Mouse (Mus musculus) liver (tissue): ENCODE measurements around the gene Ccdc93.

Source experiments
- DNase-seq: peaks from one replicate; pipeline ENCODE4 v3.0.0-alpha.2; 2020; ENCODE audit warnings: mixed read lengths

Gene Ccdc93

GRCm38 (mm10) chr1:121448166-121448565 lies 17.3 kb downstream of the Ccdc93 start:
- no peak for DNase-seq

GRCm38 (mm10) chr1:121451009-121451408 lies 20.2 kb downstream of the Ccdc93 start:
- no peak for DNase-seq

- no peak for DNase-seq
These were observed 21.6 kb downstream of the Ccdc93 start for GRCm38 (mm10) chr1:121452498-121452897.

- no peak for DNase-seq
These were observed 22.2 kb downstream of the Ccdc93 start for GRCm38 (mm10) chr1:121453053-121453452.

GRCm38 (mm10) chr1:121454951-121455350 lies 24.1 kb downstream of the Ccdc93 start:
- DNase-seq = no peak

- no peak for DNase-seq
These were observed 29.2 kb downstream of the Ccdc93 start for GRCm38 (mm10) chr1:121460077-121460476.

DNA sequence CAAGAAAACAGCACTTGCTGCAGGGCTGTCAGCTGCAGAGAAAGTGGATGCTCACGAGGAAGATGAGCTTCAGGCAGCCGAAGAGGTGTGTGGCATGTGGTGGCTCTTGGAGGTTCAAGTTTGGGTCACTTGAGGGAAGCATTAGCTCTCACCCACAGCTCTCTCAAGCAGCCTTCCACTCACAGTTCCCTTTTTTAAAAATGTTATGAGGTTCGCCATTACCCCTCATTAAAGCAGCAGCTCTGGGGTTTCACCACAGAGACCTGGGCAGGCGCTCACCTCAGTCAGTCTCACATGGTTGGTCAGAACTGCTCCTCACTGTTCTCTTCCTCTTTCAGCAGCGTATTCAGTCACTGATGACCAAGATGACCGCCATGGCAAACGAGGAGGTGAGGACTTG lies 31.0 kb downstream of the Ccdc93 start:
- DNase-seq = no peak

DNA sequence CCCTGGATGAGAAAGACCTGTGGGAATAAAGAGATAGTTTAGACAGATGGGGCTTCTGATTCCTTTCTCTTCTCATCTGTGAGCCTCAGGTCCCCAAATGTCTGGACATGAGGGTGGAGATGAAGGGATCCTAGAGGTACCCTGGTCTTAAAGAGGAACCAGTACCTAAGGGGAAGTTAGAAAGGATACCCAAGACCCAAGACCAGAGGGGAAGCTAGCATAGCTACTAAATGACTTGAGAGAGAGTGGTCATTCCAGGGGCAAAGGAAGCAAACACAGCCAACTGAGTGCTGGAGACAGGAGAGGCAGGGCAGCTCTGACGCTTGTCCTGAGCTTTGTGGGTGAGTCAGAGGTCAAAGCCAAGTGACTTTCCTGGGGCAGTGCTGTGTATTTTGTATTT lies 31.8 kb downstream of the Ccdc93 start:
- no peak for DNase-seq

- DNase-seq = no peak
These were observed 33.0 kb downstream of the Ccdc93 start for GRCm38 (mm10) chr1:121463806-121464205.

- DNase-seq = no peak
These were observed 35.4 kb downstream of the Ccdc93 start for GRCm38 (mm10) chr1:121466276-121466675.

GRCm38 (mm10) chr1:121468271-121468670 lies 37.4 kb downstream of the Ccdc93 start:
- no peak for DNase-seq

GRCm38 (mm10) chr1:121471503-121471902 lies 40.7 kb downstream of the Ccdc93 start:
- DNase-seq = no peak

GRCm38 (mm10) chr1:121477716-121478115 lies 46.9 kb downstream of the Ccdc93 start:
- DNase-seq = no peak

GRCm38 (mm10) chr1:121478284-121478980 lies 47.6 kb downstream of the Ccdc93 start:
- peak; percentile 21 for DNase-seq

DNA sequence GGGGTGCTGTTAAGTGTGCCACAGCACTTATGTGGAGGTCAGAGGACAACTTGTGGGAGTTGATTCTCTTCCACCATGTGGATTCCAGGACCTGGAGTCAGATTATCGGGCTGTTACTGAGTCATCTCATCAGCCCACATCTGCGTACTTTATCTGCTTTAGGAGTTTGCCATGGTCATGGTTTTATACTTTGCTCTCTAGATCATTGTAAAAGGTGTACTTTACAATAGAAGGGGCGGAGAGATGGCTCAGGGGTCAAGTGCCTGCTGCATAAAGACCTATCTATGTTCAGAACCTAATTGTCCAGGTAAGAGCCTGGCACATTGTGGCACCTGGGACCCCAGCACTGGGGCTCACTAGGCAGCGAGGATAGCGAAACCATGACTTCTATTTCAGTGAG lies 48.6 kb downstream of the Ccdc93 start:
- DNase-seq = no peak

- no peak for DNase-seq
These were observed 52.2 kb downstream of the Ccdc93 start for GRCm38 (mm10) chr1:121483091-121483490.

DNA sequence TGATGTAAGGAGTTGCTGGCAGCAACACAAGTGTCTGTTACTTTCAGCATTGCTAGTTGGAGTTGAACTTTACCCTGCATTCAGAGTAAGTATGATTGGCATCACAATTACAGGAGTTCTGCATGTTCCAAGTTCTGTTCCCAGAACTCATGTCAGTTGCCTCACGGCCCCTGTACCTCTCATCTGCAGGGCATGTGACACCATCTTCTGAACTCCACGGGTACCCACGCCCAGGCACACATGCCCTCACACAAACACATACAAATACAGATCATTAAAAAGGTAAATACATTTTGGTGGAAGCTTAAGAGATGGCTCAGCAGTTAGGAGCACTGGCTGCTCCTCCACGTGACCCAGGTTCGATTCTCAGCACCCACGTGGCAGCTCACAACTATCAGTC lies 56.0 kb downstream of the Ccdc93 start:
- no peak for DNase-seq

- no peak for DNase-seq
These were observed 59.4 kb downstream of the Ccdc93 start for GRCm38 (mm10) chr1:121490241-121490640.

GRCm38 (mm10) chr1:121497093-121497492 lies 66.2 kb downstream of the Ccdc93 start:
- no peak for DNase-seq

- DNase-seq = no peak
These were observed 77.9 kb downstream of the Ccdc93 start for GRCm38 (mm10) chr1:121508729-121509128.

DNA sequence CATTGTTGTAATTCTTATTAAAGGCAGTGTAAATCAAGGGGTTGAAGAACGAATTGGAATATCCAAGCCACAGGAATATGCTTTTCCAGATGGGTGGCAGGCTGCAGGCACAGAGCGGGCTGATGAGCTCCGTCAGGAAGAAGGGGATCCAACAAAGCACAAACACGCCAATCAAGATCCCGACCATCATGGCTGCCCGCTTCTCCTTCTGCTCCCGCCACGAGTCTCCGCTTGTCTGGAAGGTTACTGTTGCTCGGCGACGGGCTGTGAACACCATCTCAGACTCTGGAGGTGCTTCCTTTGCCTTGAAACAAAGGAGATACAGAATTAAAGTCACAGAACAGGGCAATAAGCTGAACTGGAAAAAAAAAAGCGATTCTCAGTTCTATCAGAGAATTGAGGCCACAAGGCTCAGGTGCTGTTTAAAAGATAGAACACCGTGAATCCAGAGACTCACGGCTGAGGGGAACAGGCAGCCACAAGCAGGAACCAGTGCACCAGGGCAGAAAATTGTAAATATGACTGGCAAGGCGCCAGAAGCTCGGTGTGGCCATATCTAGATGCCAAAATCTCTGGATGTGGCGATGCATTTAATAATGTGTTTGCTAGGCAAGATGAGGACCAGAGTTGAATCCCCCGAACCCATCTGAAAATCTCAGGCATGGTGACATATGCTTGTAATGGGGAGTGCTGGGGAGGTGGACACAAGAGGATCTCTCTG lies 79.7 kb downstream of the Ccdc93 start:
- no peak for DNase-seq

DNA sequence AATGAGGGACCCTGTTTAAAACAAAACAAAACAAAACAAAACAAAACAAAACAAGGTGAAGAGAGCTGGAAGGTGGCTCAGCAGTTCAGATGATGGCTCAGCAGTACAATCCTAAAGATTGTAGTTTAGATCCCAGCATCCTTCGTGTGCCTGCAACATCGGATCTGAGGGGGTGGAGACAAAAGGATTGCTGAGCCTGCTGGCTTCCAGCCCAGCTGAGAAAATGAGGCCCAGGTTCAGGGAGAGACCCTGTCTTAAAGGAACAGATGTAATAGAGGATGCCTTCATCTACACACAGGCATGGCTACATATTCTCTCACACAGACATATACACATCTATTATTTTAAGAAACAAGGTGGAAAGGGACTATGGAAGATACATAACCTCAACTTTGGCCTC lies 80.3 kb downstream of the Ccdc93 start:
- DNase-seq = no peak

- no peak for DNase-seq
These were observed 81.1 kb downstream of the Ccdc93 start for GRCm38 (mm10) chr1:121511966-121512365.

DNA sequence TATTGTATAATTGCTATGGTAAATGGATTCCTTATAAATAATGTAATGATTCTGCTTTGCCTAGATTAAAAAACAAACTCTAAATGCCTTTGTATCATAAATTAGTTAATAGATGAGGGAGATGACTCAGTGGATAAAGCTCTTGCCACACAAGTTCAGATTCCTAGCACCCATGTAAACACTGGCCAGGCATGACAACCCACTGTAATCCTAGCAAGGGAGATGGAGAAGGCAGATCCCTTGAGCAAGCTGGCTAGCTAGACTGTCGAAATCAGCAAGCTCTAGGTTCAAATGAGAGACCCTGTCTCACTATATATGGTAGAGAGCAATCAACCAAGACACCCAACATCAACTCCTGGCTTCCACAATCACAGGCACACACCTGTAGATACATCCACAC lies 87.8 kb downstream of the Ccdc93 start:
- DNase-seq = no peak

DNA sequence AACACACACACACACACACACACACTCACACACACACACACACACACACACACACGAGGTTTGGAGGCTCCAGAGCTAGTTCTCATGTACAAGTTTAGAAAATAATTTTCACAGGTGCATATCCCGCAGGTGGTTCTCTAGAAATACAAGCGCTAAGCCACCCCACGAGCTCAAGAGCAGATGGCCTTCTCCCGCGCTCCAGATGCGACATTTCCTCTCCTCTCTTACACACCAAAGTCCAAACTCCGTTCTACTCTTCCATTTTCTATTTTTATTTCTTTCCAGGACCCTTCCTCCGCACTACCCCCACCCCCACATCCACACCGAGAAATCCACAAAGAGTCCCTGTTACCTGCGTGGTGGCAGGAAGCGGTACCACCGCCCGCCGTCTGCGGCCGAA lies 96.2 kb downstream of the Ccdc93 start:
- DNase-seq = no peak
